Mouse (Mus musculus) spleen, postnatal 4 days (tissue): Measurements from ENCODE around the gene Erp27.
A peak's percentile ranks its signal among the peaks of the same experiment; 100 is the strongest.

Experiments
- DNase-seq, 2 experiments: peaks; one replicate each; pipeline ENCODE4 v3.0.0; 2022; ENCODE audit warnings: low spot score in 2 of 2

Erp27 gene

GRCm38 (mm10) chr6:136939326-136940187 lies 17.6 kb upstream of the Erp27 start:
- DNase-seq = no peak

- no peak for DNase-seq
Observed at GRCm38 (mm10) chr6:136938331-136939126, 16.5 kb upstream of the Erp27 start.

- DNase-seq = no peak
Observed at GRCm38 (mm10) chr6:136937117-136937516, 15.1 kb upstream of the Erp27 start.

- no peak for DNase-seq
Observed at GRCm38 (mm10) chr6:136936361-136936760, 14.4 kb upstream of the Erp27 start.

DNA sequence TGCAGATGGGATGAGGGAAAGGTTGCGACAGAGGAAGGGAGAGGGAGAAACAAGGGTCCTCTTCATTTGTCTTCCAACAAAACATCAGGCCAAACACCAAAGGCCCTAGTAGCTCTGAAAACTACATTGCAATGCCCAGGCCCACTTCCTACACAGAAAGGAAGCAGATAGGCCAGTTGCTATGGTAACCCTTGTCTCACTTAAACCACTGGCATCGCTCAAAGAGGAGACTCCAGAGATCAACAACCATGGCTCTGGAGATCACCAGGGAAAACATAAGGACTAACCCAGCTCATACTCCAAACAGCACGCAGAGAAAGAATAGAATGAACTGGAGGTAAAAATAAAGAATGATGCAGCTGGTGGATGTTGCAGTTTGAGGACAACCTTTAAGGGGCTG lies 13.3 kb upstream of the Erp27 start:
- DNase-seq = no peak

DNA sequence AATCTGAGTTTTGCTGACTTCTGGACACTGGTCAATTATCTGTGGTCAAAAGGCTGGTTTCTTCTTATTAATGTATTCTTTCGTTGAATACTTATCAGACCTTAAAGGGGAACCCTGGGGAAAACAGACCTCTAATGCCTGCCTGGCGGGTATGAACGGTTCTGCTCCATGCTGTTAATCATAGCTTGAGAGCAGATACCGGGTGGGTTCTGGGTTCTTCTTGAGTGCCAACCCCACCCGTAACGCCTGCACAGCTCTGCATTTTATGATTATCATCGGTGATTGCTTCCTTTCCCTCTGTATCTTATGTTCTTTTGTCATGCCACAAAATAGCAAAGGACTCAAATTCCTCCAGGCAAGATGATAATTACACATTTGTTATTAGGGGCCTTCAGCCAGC lies 12.1 kb upstream of the Erp27 start:
- no peak for DNase-seq

DNA sequence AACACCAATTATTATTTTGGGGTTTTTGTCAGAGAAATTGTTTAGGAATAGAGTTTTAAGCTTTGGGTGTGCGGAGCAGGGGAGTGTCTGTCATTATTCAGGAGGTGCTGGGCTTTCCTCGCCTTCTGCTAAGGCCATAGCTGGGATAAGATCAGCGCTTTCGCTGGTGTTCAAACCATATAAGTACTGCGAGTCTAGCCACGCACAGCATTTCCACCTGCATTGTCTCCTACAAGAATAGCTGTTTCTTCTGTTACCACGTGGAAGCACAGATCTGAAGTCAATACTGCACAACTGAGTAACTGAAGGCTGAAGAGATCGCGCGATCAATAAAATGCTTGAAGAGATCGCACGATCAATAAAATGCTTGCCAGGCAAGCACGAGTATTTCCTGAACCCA lies 9.3 kb upstream of the Erp27 start:
- DNase-seq = no peak

GRCm38 (mm10) chr6:136930677-136931076 lies 8.7 kb upstream of the Erp27 start:
- DNase-seq = peak; percentile 66 to 75

DNA sequence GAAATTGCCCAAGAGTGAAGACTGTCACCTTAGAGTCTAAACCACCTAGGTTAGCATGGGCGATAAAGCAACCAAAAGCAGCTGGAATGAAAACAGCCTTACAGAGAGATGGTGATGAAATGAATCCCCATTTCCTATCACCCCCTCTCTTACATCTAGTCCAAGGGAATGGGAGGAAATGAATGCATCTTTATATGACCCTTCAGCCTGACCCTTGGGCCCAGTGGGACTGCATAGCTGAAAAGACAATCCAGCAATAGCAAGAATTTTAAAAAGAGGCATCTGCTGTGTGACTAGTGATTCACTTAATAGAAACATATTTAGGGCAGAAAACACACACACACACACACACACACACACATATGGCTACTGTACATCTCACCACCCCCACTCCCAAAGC lies 5.6 kb upstream of the Erp27 start:
- DNase-seq = no peak

DNA sequence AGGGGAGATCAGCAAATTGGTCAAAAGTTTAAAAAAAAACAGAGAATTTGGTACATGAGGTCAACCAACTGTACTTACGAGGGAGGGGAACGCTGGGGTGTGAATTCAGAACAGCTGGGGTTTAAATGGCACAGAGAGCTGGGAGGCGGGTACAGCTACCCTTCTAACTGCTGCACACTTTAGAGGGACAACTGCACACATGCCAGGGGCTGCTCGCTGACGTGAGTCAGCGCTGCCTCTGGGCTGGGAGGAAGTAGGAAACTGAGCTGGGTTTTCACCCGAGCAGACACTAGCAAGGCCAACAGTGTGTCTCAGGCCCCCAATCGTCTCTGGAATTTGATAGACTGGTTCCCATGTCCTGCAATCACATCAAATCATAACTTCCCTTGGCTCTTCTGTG lies 3.1 kb upstream of the Erp27 start:
- DNase-seq = no peak

DNA sequence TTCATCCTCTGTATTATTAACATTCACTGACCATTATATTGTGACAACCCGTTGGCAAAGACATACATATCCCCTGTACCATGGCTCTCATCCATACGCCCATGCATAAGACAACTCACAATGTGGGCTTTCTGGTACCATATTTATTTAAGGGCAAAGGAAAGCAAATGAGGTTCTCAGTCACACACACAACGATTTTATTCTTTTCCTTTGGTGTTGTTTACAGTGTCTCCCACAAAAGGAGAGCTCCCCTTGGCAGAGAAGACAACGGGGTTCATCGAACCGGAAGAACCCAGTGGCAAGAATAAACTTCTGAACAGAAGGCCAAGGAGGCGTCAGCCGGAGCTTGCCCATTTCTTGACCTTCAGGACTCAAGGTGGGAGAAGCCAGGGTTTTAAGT lies 1.6 kb upstream of the Erp27 start, which contains the start of gene Pde6h:
Gene Pde6h, plus strand, starts transcription at position 301 of the 400 bp plus-strand sequence.
- DNase-seq = no peak

DNA sequence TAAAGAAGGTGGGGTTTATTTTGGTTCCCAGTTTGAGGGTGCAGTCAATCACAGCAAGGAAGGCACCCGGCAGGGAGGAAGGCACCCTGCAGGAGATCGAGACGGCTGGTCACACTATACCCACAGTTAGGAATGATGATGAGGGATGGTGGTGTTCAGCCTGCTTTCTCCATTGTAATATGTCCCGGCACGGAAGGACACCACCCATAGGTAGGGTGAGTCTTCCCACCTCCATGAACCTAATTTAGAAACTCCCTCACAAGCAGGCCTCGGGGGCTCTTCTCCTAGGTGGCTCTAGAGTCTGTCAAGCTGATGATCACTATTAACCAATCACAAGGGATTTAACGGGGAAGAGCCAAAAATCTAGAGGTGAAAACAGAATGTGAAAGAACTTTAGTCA lies 891 bp upstream of the Erp27 start:
- no peak for DNase-seq

- no peak for DNase-seq
Observed at GRCm38 (mm10) chr6:136921601-136922000, 379 bp downstream of the Erp27 start.

DNA sequence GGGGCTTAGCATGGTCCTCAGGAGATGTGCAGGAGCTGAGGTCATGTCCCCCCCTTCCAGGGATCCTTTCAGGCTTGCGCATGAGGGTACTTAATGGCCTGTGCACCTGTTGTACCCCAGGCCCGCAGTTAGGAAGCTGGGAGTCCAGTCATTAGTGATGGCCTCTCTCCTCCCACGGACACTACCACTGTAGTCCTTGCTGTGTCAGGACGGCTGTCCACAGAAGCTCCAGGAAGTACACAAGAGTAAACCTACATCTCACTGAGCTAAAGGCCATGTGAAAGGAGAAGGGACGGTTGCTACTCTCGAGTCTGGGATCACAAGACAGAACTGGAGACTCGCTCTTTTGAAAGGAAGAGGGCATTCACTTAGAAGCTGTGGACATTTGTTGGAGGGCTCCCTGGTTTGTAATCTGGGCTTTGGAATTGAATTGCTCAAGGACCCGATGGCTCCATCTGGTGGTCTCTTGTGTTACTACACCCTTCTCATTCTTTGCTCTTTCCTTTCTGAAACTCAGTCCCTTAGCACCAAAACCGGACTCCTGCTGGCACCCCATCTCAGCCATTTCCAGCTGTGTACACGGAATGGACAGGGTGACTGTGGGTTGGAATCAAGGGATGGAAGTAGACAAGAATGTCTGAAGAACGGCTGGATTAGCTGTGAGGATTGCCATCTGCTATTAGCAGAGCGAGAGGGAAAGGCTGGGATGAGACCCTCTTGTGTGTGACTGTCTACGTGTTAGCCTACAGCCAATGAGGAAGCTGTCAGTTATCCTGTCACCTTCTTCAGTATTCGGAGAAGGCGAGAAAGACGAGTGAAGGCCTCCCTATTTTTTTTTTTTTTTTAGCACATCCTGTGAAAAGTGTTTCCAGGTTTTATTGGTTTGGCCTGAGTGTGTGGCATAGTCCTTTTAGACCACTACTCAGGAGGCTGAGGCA lies 1.4 kb downstream of the Erp27 start:
- peak; percentile 62 to 88 for DNase-seq

GRCm38 (mm10) chr6:136917885-136918284 lies 4.1 kb downstream of the Erp27 start:
- no peak for DNase-seq

GRCm38 (mm10) chr6:136915721-136916395 lies 6.1 kb downstream of the Erp27 start:
- no peak for DNase-seq

GRCm38 (mm10) chr6:136914234-136914633 lies 7.7 kb downstream of the Erp27 start:
- DNase-seq = no peak

GRCm38 (mm10) chr6:136913384-136914126 lies 8.4 kb downstream of the Erp27 start:
- DNase-seq = no peak

GRCm38 (mm10) chr6:136912751-136913265 lies 9.2 kb downstream of the Erp27 start:
- no peak for DNase-seq

DNA sequence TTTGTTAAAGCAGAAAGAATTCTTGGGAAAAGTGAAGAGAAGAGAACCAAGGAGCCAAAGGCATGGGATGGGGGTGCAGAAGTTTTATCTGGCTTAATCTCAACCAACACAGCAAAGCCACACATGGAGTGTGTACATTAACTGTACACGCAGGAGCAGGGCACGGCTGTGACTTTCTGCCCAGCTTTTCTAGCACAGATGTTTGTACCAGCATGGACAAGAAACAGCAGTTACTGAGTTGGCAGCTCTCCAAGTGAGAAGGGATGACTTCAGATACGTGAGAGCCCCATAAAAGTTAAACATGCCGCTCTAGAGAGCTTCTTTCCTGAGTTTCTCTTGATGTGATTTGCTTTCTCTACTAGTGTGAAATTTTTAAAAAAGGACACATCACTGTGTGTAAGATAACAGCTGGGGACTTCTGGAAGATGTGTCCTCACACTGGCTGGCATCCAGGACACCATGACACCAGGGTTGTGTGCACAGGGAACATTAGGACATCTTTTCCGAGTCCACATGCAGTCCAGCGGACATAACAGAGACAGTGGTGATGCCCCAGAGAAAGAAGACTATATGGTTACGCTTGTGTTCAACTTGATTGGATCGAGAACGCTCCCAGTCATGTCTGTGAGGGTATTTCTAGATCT lies 11.6 kb downstream of the Erp27 start:
- no peak for DNase-seq
